Mouse (Mus musculus) c-Kit-positive CD71-positive TER-119-negative erythroid progenitor cells, embryonic 14.5 days (primary cell): ENCODE data around the gene Arid1b.

Experiments used
- DNase-seq: peaks from one replicate; pipeline ENCODE4 v3.0.0-alpha.2; 2013; ENCODE audit warnings: low read depth

Arid1b gene

GRCm38 (mm10) chr17:4993840-4994503, at the start of gene Arid1b:
Gene Arid1b (plus strand): TSS chr17:4994332.
- no peak for DNase-seq

GRCm38 (mm10) chr17:4945311-4945751, 48.8 kb upstream of the Arid1b start:
- no peak for DNase-seq

- no peak for DNase-seq
Observed at GRCm38 (mm10) chr17:4945871-4946331, 48.2 kb upstream of the Arid1b start.

- no peak for DNase-seq
Observed at GRCm38 (mm10) chr17:4946421-4946974, 47.6 kb upstream of the Arid1b start.

GRCm38 (mm10) chr17:4947013-4947412, 47.1 kb upstream of the Arid1b start:
- no peak for DNase-seq

- no peak for DNase-seq
Observed at GRCm38 (mm10) chr17:4947439-4947838, 46.7 kb upstream of the Arid1b start.

GRCm38 (mm10) chr17:4948501-4948900, 45.6 kb upstream of the Arid1b start:
- DNase-seq: no peak

- no peak for DNase-seq
Observed at GRCm38 (mm10) chr17:4954431-4954830, 39.7 kb upstream of the Arid1b start.

- DNase-seq: no peak
Observed at GRCm38 (mm10) chr17:4964192-4964877, 29.8 kb upstream of the Arid1b start.

GRCm38 (mm10) chr17:4967201-4967600, 26.9 kb upstream of the Arid1b start:
- no peak for DNase-seq

GRCm38 (mm10) chr17:4968035-4968434, 26.1 kb upstream of the Arid1b start:
- DNase-seq: no peak

GRCm38 (mm10) chr17:4968878-4969277, 25.3 kb upstream of the Arid1b start:
- DNase-seq: no peak

GRCm38 (mm10) chr17:4972261-4972660, 21.9 kb upstream of the Arid1b start:
- no peak for DNase-seq

GRCm38 (mm10) chr17:4974736-4975135, 19.4 kb upstream of the Arid1b start:
- no peak for DNase-seq

- DNase-seq: no peak
Observed at GRCm38 (mm10) chr17:4980151-4980550, 14.0 kb upstream of the Arid1b start.

GRCm38 (mm10) chr17:4982819-4983218, 11.3 kb upstream of the Arid1b start:
- DNase-seq: no peak

- no peak for DNase-seq
Observed at GRCm38 (mm10) chr17:4984691-4985090, 9.4 kb upstream of the Arid1b start.

GRCm38 (mm10) chr17:4990911-4991560, 3.1 kb upstream of the Arid1b start:
- DNase-seq: no peak

- no peak for DNase-seq
Observed at GRCm38 (mm10) chr17:4991600-4991999, 2.5 kb upstream of the Arid1b start.

GRCm38 (mm10) chr17:4993497-4993839, 664 bp upstream of the Arid1b start:
- no peak for DNase-seq

GRCm38 (mm10) chr17:4994504-4994812, 326 bp downstream of the Arid1b start:
- DNase-seq: no peak

GRCm38 (mm10) chr17:4994813-4995560, 855 bp downstream of the Arid1b start:
- DNase-seq: no peak
